Mouse (Mus musculus): ENCODE measurements around the gene Cacna1e. TPM values are rescaled to one million over a fixed set of nuclear protein-coding genes. Genes with fewer than 3 reads are reported as not detected.

Gene Cacna1e
- polyA plus RNA-seq, 1 experiment = 28.8 TPM

- TF ChIP-seq POLR2A (IDR thresholded peaks at IDR 0.05; ENCODE audit: borderline replicate concordance, extremely low read depth, insufficient read depth, insufficient read length, poor library complexity, severe bottlenecking) = no peak
- no peak for TF ChIP-seq CTCF (IDR thresholded peaks at IDR 0.05; ENCODE audit: borderline replicate concordance, extremely low read depth, insufficient read depth, insufficient read length)
- DNase-seq (ENCODE audit: low read depth) = no peak
These were observed 607 bp downstream of the Cacna1e start for GRCm38 (mm10) chr1:154883596-154884191.

GRCm38 (mm10) chr1:154865981-154866380 lies 18.3 kb downstream of the Cacna1e start:
- DNase-seq (ENCODE audit: low read depth) = no peak

GRCm38 (mm10) chr1:154861416-154861815 lies 22.9 kb downstream of the Cacna1e start:
- peak; percentile 36 for DNase-seq (ENCODE audit: low read depth)
- TF ChIP-seq POLR2A (IDR thresholded peaks at IDR 0.05; ENCODE audit: borderline replicate concordance, extremely low read depth, insufficient read depth, insufficient read length, poor library complexity, severe bottlenecking) (no peak), CTCF (IDR thresholded peaks at IDR 0.05; ENCODE audit: borderline replicate concordance, extremely low read depth, insufficient read depth, insufficient read length) (no peak)

More at GRCm38 (mm10) chr1:154865981-154866380, 18.3 kb downstream of the Cacna1e start:
- no peak for TF ChIP-seq CTCF (IDR thresholded peaks at IDR 0.05; ENCODE audit: borderline replicate concordance, extremely low read depth, insufficient read depth, insufficient read length)
- TF ChIP-seq POLR2A (IDR thresholded peaks at IDR 0.05; ENCODE audit: borderline replicate concordance, extremely low read depth, insufficient read depth, insufficient read length, poor library complexity, severe bottlenecking) = no peak

GRCm38 (mm10) chr1:154854564-154854963 lies 29.7 kb downstream of the Cacna1e start:
- TF ChIP-seq CTCF (IDR thresholded peaks at IDR 0.05; ENCODE audit: borderline replicate concordance, extremely low read depth, insufficient read depth, insufficient read length) = no peak
- TF ChIP-seq POLR2A (IDR thresholded peaks at IDR 0.05; ENCODE audit: borderline replicate concordance, extremely low read depth, insufficient read depth, insufficient read length, poor library complexity, severe bottlenecking) = no peak
- DNase-seq (ENCODE audit: low read depth) = no peak

- TF ChIP-seq CTCF (IDR thresholded peaks at IDR 0.05; ENCODE audit: borderline replicate concordance, extremely low read depth, insufficient read depth, insufficient read length) (no peak), POLR2A (IDR thresholded peaks at IDR 0.05; ENCODE audit: borderline replicate concordance, extremely low read depth, insufficient read depth, insufficient read length, poor library complexity, severe bottlenecking) (no peak)
- peak; percentile 47 for DNase-seq (ENCODE audit: low read depth)
These were observed 33.6 kb downstream of the Cacna1e start for GRCm38 (mm10) chr1:154850515-154851287.

GRCm38 (mm10) chr1:154848683-154849579 lies 35.4 kb downstream of the Cacna1e start:
- DNase-seq (ENCODE audit: low read depth) = no peak
- TF ChIP-seq POLR2A (IDR thresholded peaks at IDR 0.05; ENCODE audit: borderline replicate concordance, extremely low read depth, insufficient read depth, insufficient read length, poor library complexity, severe bottlenecking) (no peak), CTCF (IDR thresholded peaks at IDR 0.05; ENCODE audit: borderline replicate concordance, extremely low read depth, insufficient read depth, insufficient read length) (no peak)

- DNase-seq (ENCODE audit: low read depth) = no peak
- no peak for TF ChIP-seq POLR2A (IDR thresholded peaks at IDR 0.05; ENCODE audit: borderline replicate concordance, extremely low read depth, insufficient read depth, insufficient read length, poor library complexity, severe bottlenecking)
- TF ChIP-seq CTCF (IDR thresholded peaks at IDR 0.05; ENCODE audit: borderline replicate concordance, extremely low read depth, insufficient read depth, insufficient read length) = no peak
These were observed 37.4 kb downstream of the Cacna1e start for GRCm38 (mm10) chr1:154846900-154847299.

- TF ChIP-seq CTCF (IDR thresholded peaks at IDR 0.05; ENCODE audit: borderline replicate concordance, extremely low read depth, insufficient read depth, insufficient read length) (no peak), POLR2A (IDR thresholded peaks at IDR 0.05; ENCODE audit: borderline replicate concordance, extremely low read depth, insufficient read depth, insufficient read length, poor library complexity, severe bottlenecking) (no peak)
- DNase-seq (ENCODE audit: low read depth) = peak; percentile 44
These were observed 40.9 kb downstream of the Cacna1e start for GRCm38 (mm10) chr1:154843427-154843826.

- DNase-seq (ENCODE audit: low read depth) = no peak
- no peak for TF ChIP-seq CTCF (IDR thresholded peaks at IDR 0.05; ENCODE audit: borderline replicate concordance, extremely low read depth, insufficient read depth, insufficient read length)
These were observed 42.0 kb downstream of the Cacna1e start for GRCm38 (mm10) chr1:154842336-154842735.

- no peak for DNase-seq (ENCODE audit: low read depth)
- TF ChIP-seq CTCF (IDR thresholded peaks at IDR 0.05; ENCODE audit: borderline replicate concordance, extremely low read depth, insufficient read depth, insufficient read length) (no peak), POLR2A (IDR thresholded peaks at IDR 0.05; ENCODE audit: borderline replicate concordance, extremely low read depth, insufficient read depth, insufficient read length, poor library complexity, severe bottlenecking) (no peak)
These were observed 43.2 kb downstream of the Cacna1e start for GRCm38 (mm10) chr1:154841057-154841630.

GRCm38 (mm10) chr1:154839272-154839671 lies 45.0 kb downstream of the Cacna1e start:
- no peak for DNase-seq (ENCODE audit: low read depth)
- TF ChIP-seq POLR2A (IDR thresholded peaks at IDR 0.05; ENCODE audit: borderline replicate concordance, extremely low read depth, insufficient read depth, insufficient read length, poor library complexity, severe bottlenecking) (no peak), CTCF (IDR thresholded peaks at IDR 0.05; ENCODE audit: borderline replicate concordance, extremely low read depth, insufficient read depth, insufficient read length) (no peak)

Data from brain, embryonic 14.5 days (tissue).